In genomic region chr8:120234457-120234856, GRCm38 (mm10) we compare ENCODE assay signal across 11 mouse cellular contexts. TPM values are rescaled to one million over a fixed set of nuclear protein-coding genes. Genes with fewer than 3 reads are reported as not detected.
DNase-seq lines count a peak whose midpoint lies in the region; ATAC-seq and TF ChIP-seq lines count a peak whose summit lies in the region.
"Had no signal": no experiment of that assay in that cellular context is flagged by ENCODE, and none has a peak within 500 bp of the region (broad histone marks: within the 10 kb centered on the region; RNA-seq: fewer than 3 reads in every experiment).

No protein-coding gene starts in this region.

- WGBS in embryonic facial prominence, embryonic 13.5 days = 51% methylated on average over 12 of the region's 12 CpGs
- 59% methylated on average over 12 of the region's 12 CpGs for WGBS in intestine, embryonic 15.5 days
- WGBS in liver, embryonic 11.5 days = 76% methylated on average over 12 of the region's 12 CpGs

- TF ChIP-seq CTCF in left cerebral cortex, adult 2 months (IDR thresholded peaks at IDR 0.05) = no peak

- H3K4me3 ChIP-seq in left cerebral cortex, adult 2 months = no peak overlapping the region
- H3K4me3 ChIP-seq in embryonic facial prominence, embryonic 13.5 days = peak overlapping the region; percentile 7; the same call in 1 of the 2 replicates
- H3K4me3 ChIP-seq in intestine, embryonic 15.5 days (replicated peaks) = no peak overlapping the region
- H3K4me3 ChIP-seq in liver, embryonic 11.5 days (ENCODE audit: low read depth, low read length) = no peak overlapping the region
- H3K4me3 ChIP-seq: heart, embryonic 15.5 days; midbrain, embryonic 12.5 days had no signal

- H3K27ac ChIP-seq in left cerebral cortex, adult 2 months = peak overlapping the region; percentile 54; the same call in 1 of the 2 replicates
- peak overlapping the region; percentile 57 for H3K27ac ChIP-seq in embryonic facial prominence, embryonic 13.5 days
- H3K27ac ChIP-seq in intestine, embryonic 15.5 days = no peak overlapping the region
- no peak overlapping the region for H3K27ac ChIP-seq in liver, embryonic 11.5 days (ENCODE audit: low read depth, low read length)
- H3K27ac ChIP-seq: heart, embryonic 15.5 days; midbrain, embryonic 12.5 days had no signal

- H3K4me2 ChIP-seq in embryonic facial prominence, embryonic 13.5 days = peak overlapping the region; percentile 97
- H3K4me2 ChIP-seq in intestine, embryonic 15.5 days (replicated peaks) = peak overlapping the region; percentile 18; the same call in 1 of the 2 replicates
- no peak overlapping the region for H3K4me2 ChIP-seq in liver, embryonic 11.5 days
- H3K4me2 ChIP-seq: heart, embryonic 15.5 days had no signal

- peak overlapping the region; percentile 51 for H3K9ac ChIP-seq in embryonic facial prominence, embryonic 13.5 days
- no peak overlapping the region for H3K9ac ChIP-seq in intestine, embryonic 15.5 days
- H3K9ac ChIP-seq in liver, embryonic 11.5 days (ENCODE audit: low read depth, low read length) = no peak overlapping the region
- H3K9ac ChIP-seq: heart, embryonic 15.5 days; midbrain, embryonic 12.5 days had no signal

- H3K36me3 ChIP-seq in embryonic facial prominence, embryonic 13.5 days = peaks cover 37% of the 10 kb centered on the region
- no peaks in the 10 kb centered on the region for H3K36me3 ChIP-seq in intestine, embryonic 15.5 days
- 0 out of 2 replicates have a peak, but pooled peaks cover 2% of the 10 kb centered on the region for H3K36me3 ChIP-seq in liver, embryonic 11.5 days (ENCODE audit: control insufficient read depth, insufficient read depth, low read length)
- H3K36me3 ChIP-seq: heart, embryonic 15.5 days had no signal

- peaks cover 66% of the 10 kb centered on the region for H3K4me1 ChIP-seq in embryonic facial prominence, embryonic 13.5 days
- H3K4me1 ChIP-seq in intestine, embryonic 15.5 days (replicated peaks) = peaks cover 56% of the 10 kb centered on the region
- peaks cover 36% of the 10 kb centered on the region for H3K4me1 ChIP-seq in liver, embryonic 11.5 days (replicated peaks; ENCODE audit: control insufficient read depth, insufficient read depth, low read length)

- H3K9me3 ChIP-seq in embryonic facial prominence, embryonic 13.5 days = no peaks in the 10 kb centered on the region; the same call in 1 of the 2 replicates
- no peaks in the 10 kb centered on the region for H3K9me3 ChIP-seq in intestine, embryonic 15.5 days
- no peaks in the 10 kb centered on the region for H3K9me3 ChIP-seq in liver, embryonic 11.5 days (ENCODE audit: control insufficient read depth, low read length)
- H3K9me3 ChIP-seq: heart, embryonic 15.5 days; midbrain, embryonic 12.5 days had no signal

- intact Hi-C loops in left cerebral cortex, adult 2 months (cut with DNase I) = no loop called here
- intact Hi-C loops in left cerebral cortex, postnatal 14 days (cut with DNase I) = no loop called here

- ATAC-seq in embryonic facial prominence, embryonic 13.5 days (ENCODE audit: insufficient number of reproducible peaks, insufficient read depth, low FRiP score, low TSS enrichment, low read depth) = no peak
- no peak for ATAC-seq in intestine, embryonic 15.5 days
- no peak for ATAC-seq in liver, embryonic 11.5 days (replicated peaks; ENCODE audit: low FRiP score)

- peak; percentile 76 for DNase-seq in cerebellum, postnatal 10 days
- DNase-seq in cerebellum, adult 8-10 months = no peak
- DNase-seq in left cerebral cortex, adult 2 months (ENCODE audit: extremely low spot score in 1 of 2, low spot score in 2 of 2) = peak in 1 of 2 experiments; percentile 25
- DNase-seq in left cerebral cortex, postnatal 14 days (ENCODE audit: low spot score in 2 of 2) = no peak
- DNase-seq in liver, embryonic 11.5 days (ENCODE audit: low spot score) = no peak
- DNase-seq in layer of hippocampus, postnatal 10 days (ENCODE audit: low spot score in 2 of 2) = no peak

- H3K27me3 ChIP-seq in embryonic facial prominence, embryonic 13.5 days = 0 out of 2 replicates have a peak, but pooled peaks cover 5% of the 10 kb centered on the region
- peaks cover 4% of the 10 kb centered on the region; the same call in 1 of the 2 replicates for H3K27me3 ChIP-seq in intestine, embryonic 15.5 days (replicated peaks)
- peaks cover 29% of the 10 kb centered on the region for H3K27me3 ChIP-seq in liver, embryonic 11.5 days (replicated peaks; ENCODE audit: control insufficient read depth, insufficient read depth, low read length)

RNA-seq across cellular contexts. Expression of gene Gse1, which starts 6.2 kb away (rescaled TPM):
- total RNA-seq in left cerebral cortex, adult 2 months (2021) = 100 to 1,000 TPM in 1 of 2 experiments, 10 to 100 TPM in 1; 77.7 to 105 TPM
- 10 to 100 TPM; 49.0 to 57.3 TPM for total RNA-seq in left cerebral cortex, postnatal 14 days (2021)
- polyA plus RNA-seq in embryonic facial prominence, embryonic 13.5 days (2015; fragmentation: Nextera tagmentation; extraction: Ambion mirVana) = 6.4 and 8.6 TPM in 2 replicates
- polyA plus RNA-seq in intestine, embryonic 15.5 days (2015; fragmentation: Nextera tagmentation; extraction: Ambion mirVana) = 7.9 and 9.6 TPM in 2 replicates
- polyA plus RNA-seq in liver, embryonic 11.5 days (2014; fragmentation: Nextera tagmentation; extraction: Ambion mirVana) = 23.1 and 25.3 TPM in 2 replicates
- 10 to 100 TPM; 65.0 to 79.3 TPM for total RNA-seq in layer of hippocampus, postnatal 10 days (2021)

RNA-seq across cellular contexts. Expression of gene Fam92b, which starts 57.2 kb away (rescaled TPM):
- 1 to 10 TPM in 1 of 2 experiments, under 1 TPM in 1; 0.68 to 1.0 TPM for total RNA-seq in left cerebral cortex, adult 2 months (2021)
- under 1 TPM in 1 of 2 experiments, not detected in 1; 0.47 TPM for total RNA-seq in left cerebral cortex, postnatal 14 days (2021)
- 1.3 and 1.7 TPM in 2 replicates for polyA plus RNA-seq in embryonic facial prominence, embryonic 13.5 days (2015; fragmentation: Nextera tagmentation; extraction: Ambion mirVana)
- 0.78 and 0.93 TPM in 2 replicates for polyA plus RNA-seq in intestine, embryonic 15.5 days (2015; fragmentation: Nextera tagmentation; extraction: Ambion mirVana)
- polyA plus RNA-seq in liver, embryonic 11.5 days (2014; fragmentation: Nextera tagmentation; extraction: Ambion mirVana) = 0.27 TPM in 1 of 2 replicates, not detected in the other
- total RNA-seq in layer of hippocampus, postnatal 10 days (2021) = not detected
- polyA plus RNA-seq: C2C12 had no signal

Comparison
In these comparisons a context has a peak if more than half of its experiments do, and no peak if none do; other contexts are left out.
1. DNase-seq: peak in cerebellum, postnatal 10 days (2 of 2); none in cerebellum, adult 8-10 months (single experiment), left cerebral cortex, postnatal 14 days (0 of 2), liver, embryonic 11.5 days (single experiment) and layer of hippocampus, postnatal 10 days (0 of 2).
2. H3K27ac ChIP-seq: peak in left cerebral cortex, adult 2 months (single experiment) and embryonic facial prominence, embryonic 13.5 days (single experiment); none in intestine, embryonic 15.5 days (single experiment) and liver, embryonic 11.5 days (single experiment).